Mouse (Mus musculus) hindbrain, embryonic 10.5 days (tissue): ENCODE measurements at regions not wholly inside any gene's neighbourhood (a gene's known extent, or its start where the extent isn't known, plus 50 kb on each side); places are given as distances from the start of the nearest gene placed in this dataset.

Experiments
- DNase-seq: peaks from one replicate; pipeline ENCODE4 v3.0.0-alpha.2; 2017; ENCODE audit warnings: low spot score
- H3K27ac ChIP-seq: fragments of 300-500 bp; sonication (generic); 2 replicates; pipeline ENCODE4 v1.5.1; 2016; ENCODE audit warnings: mild to moderate bottlenecking, moderate library complexity
- H3K27me3 ChIP-seq: fragments of 300-500 bp; sonication (generic); 2 replicates; pipeline ENCODE4 v1.6.1; 2016; ENCODE audit warnings: mild to moderate bottlenecking; ENCODE audit not compliant: poor library complexity, insufficient read depth, severe bottlenecking
- H3K36me3 ChIP-seq: fragments of 300-500 bp; sonication (generic); 2 replicates; pipeline ENCODE4 v1.6.1; 2016; ENCODE audit warnings: mild to moderate bottlenecking, moderate library complexity
- H3K4me1 ChIP-seq: fragments of 300-500 bp; sonication (generic); replicated peaks from 2 replicates; pipeline ENCODE4 v1.6.1; 2016; ENCODE audit warnings: mild to moderate bottlenecking
- H3K4me3 ChIP-seq: fragments of 300-500 bp; sonication (generic); 2 replicates; pipeline ENCODE4 v1.5.1; 2016; ENCODE audit warnings: mild to moderate bottlenecking, moderate library complexity
- H3K9me3 ChIP-seq: fragments of 300-500 bp; sonication (generic); 2 replicates; pipeline ENCODE4 v1.6.1; 2016; ENCODE audit warnings: mild to moderate bottlenecking, moderate library complexity
- WGBS: fragments of 180-500 bp; shearing (Covaris S2); methylation state at CpG from one replicate; pipeline ENCODE4 v1.1.7; 2016; 5-methylcytosine and 5-hydroxymethylcytosine counted together

DNA sequence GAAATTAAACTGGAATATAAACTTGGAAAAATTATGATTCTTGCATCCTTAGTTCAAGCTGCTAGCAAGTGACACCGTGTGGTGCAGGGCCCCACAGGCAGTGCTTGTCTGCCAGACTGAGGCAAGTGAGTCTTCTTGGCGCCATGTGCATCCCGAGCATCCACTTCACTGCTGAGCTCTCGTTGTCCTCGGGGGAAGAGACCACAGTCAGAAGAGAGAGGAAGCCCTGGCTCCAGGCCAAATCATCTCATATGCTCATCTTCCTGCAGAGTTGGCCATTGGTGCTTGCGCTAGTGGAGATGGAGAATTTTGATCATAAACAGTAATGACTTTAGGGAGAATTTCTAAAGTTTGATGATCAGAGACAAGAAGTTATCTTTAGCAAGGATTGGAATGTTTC lies 177.0 kb upstream of the Plpp4 start:
- H3K4me3 ChIP-seq, result no peak overlapping the region
- H3K9me3 ChIP-seq, result no peaks in the 10 kb centered on the region
- no peaks in the 10 kb centered on the region for H3K4me1 ChIP-seq
- no peaks in the 10 kb centered on the region for H3K27me3 ChIP-seq
- no peak overlapping the region for H3K27ac ChIP-seq
- 85% methylated on average over 6 of the region's 6 CpGs for WGBS
- H3K36me3 ChIP-seq, result no peaks in the 10 kb centered on the region
- no peak for DNase-seq

- no peak overlapping the region for H3K27ac ChIP-seq
- no peaks in the 10 kb centered on the region for H3K27me3 ChIP-seq
- 0 out of 2 replicates have a peak, but pooled peaks cover 3% of the 10 kb centered on the region for H3K4me1 ChIP-seq
- H3K36me3 ChIP-seq, result no peaks in the 10 kb centered on the region
- no peak overlapping the region for H3K4me3 ChIP-seq
- 60% methylated on average over 4 of the region's 4 CpGs for WGBS
- DNase-seq, result no peak
- H3K9me3 ChIP-seq, result no peaks in the 10 kb centered on the region
Measured at GRCm38 (mm10) chr7:129091441-129091840, 165.4 kb upstream of the Plpp4 start.

- DNase-seq, result no peak
- WGBS, result 73% methylated on average over 3 of the region's 3 CpGs
- Histone ChIP-seq H3K9me3 (no peaks in the 10 kb centered on the region), H3K4me1 (0 out of 2 replicates have a peak, but pooled peaks cover 3% of the 10 kb centered on the region), H3K27ac (no peak overlapping the region), H3K27me3 (no peaks in the 10 kb centered on the region), H3K36me3 (no peaks in the 10 kb centered on the region), H3K4me3 (no peak overlapping the region)
Measured at GRCm38 (mm10) chr7:129096374-129097069, 160.3 kb upstream of the Plpp4 start.

DNA sequence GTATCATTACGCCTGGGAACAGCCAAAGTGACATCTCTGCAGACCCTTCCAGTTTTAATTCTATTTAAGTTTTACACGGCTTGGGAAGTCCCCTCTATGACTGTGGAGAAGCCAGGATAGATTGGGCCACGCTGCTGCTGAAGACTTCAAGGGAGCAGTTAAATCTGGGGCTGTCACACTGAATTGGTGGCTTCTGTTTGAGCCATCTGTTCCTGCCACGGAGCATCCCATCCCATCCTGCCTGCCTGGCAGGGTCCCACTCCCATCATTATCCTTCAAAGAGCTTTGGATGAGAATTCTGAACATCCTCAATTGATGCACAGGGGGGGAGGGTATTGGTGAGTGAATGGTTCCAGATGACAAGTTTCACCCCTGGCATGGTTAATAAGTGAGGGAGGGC lies 154.4 kb upstream of the Plpp4 start:
- Histone ChIP-seq H3K27ac (no peak overlapping the region), H3K36me3 (no peaks in the 10 kb centered on the region), H3K4me1 (no peaks in the 10 kb centered on the region), H3K4me3 (no peak overlapping the region), H3K27me3 (no peaks in the 10 kb centered on the region), H3K9me3 (no peaks in the 10 kb centered on the region)
- no peak for DNase-seq
- WGBS, result 64% methylated on average over 4 of the region's 4 CpGs

GRCm38 (mm10) chr7:129134176-129134575 lies 122.7 kb upstream of the Plpp4 start:
- H3K4me3 ChIP-seq, result no peak overlapping the region
- H3K27me3 ChIP-seq, result no peaks in the 10 kb centered on the region
- peak overlapping the region; percentile 64 for H3K27ac ChIP-seq
- peaks cover 25% of the 10 kb centered on the region for H3K4me1 ChIP-seq
- DNase-seq, result peak; percentile 29
- no peaks in the 10 kb centered on the region for H3K36me3 ChIP-seq
- no peaks in the 10 kb centered on the region for H3K9me3 ChIP-seq

DNA sequence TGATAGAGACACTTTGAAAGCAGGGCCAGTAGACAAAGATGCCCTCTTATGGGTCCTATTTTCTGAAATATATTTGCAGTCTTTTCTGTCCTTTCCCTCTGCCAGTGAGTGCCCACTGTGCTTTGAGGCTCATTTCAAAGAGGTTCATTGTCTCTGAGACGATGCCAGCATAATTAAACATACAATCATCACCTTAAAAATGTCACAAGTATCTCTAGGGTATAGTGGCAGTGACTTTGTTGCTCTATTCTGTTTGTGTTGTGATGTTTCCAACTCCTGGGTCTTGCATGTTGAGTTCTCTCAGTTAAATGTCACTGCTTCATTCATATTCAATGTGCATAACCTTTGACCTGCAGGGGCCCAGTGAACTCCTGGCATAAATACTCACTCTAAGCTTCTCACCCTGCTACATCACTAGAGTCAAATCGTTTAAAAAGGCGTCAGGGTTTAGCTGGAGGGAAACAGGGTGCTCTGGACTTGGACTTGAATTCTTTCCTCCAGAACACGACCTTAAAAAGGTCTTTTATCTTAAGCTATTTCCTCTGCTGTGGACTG lies 122.1 kb upstream of the Plpp4 start:
- Histone ChIP-seq H3K4me1 (peaks cover 25% of the 10 kb centered on the region), H3K36me3 (no peaks in the 10 kb centered on the region), H3K9me3 (no peaks in the 10 kb centered on the region), H3K27me3 (no peaks in the 10 kb centered on the region), H3K4me3 (no peak overlapping the region), H3K27ac (peak overlapping the region; percentile 64)
- WGBS, result 17% methylated on average over 4 of the region's 4 CpGs
- peak; percentile 31 for DNase-seq

DNA sequence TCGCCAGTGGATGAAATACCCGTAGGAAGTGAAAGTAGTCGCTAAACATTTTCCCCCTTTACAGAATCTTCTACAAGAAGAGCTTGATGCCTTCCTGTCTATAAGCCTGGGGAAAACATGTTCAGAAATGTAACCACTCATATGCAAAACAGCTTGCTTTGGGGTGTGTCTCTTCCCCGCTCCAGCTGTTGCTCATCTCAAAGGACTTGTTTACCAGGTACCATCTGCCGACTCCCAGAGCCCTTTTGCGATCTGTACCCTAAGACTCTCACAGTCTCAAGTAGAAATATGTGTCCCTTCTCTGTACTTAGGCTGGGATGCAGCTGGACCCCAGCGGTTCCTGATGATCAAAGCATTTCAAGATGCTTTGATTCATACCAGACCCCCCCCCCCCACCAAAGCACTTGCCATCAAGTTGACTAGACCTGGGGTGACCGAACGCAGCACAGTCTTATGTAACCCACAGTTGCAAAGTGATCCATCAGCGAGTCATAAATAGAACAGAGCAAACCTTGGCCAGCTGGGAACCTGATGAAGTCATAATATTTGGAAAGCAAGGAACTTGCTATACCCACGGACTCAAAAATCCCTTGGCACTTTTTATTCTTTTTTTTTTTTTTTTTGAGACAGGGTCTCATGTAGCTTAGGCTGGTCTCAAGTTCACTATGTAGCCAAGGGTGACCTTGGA lies 119.4 kb upstream of the Plpp4 start:
- Histone ChIP-seq H3K36me3 (no peaks in the 10 kb centered on the region), H3K4me1 (peaks cover 40% of the 10 kb centered on the region), H3K27ac (no peak overlapping the region), H3K27me3 (no peaks in the 10 kb centered on the region), H3K9me3 (no peaks in the 10 kb centered on the region), H3K4me3 (no peak overlapping the region)
- 88% methylated on average over 11 of the region's 11 CpGs for WGBS
- no peak for DNase-seq

GRCm38 (mm10) chr7:129141942-129142598 lies 114.8 kb upstream of the Plpp4 start:
- Histone ChIP-seq H3K27ac (peak overlapping the region; percentile 0), H3K4me3 (no peak overlapping the region), H3K27me3 (no peaks in the 10 kb centered on the region), H3K36me3 (no peaks in the 10 kb centered on the region), H3K9me3 (no peaks in the 10 kb centered on the region), H3K4me1 (peaks cover 19% of the 10 kb centered on the region)
- 40% methylated on average over 6 of the region's 6 CpGs for WGBS
- DNase-seq, result no peak

DNA sequence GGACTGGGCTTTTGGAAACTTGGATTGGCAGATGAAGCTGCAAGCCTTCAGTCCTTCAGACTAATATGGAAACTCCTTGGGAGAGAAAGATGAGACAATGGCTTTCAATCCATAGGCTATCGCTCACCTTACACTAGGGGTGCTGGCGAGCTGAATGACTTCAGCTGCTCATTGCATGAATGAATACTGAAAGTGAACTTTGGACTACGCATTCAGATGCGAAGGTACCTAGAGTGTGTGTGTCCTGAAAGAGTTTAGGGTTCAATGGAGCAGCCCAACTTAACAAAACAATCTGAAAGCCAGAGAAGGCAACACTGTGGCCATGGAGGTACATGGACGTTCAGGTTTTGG lies 114.3 kb upstream of the Plpp4 start:
- 67% methylated on average over 5 of the region's 5 CpGs for WGBS
- no peak for DNase-seq
- Histone ChIP-seq H3K27me3 (no peaks in the 10 kb centered on the region), H3K9me3 (no peaks in the 10 kb centered on the region), H3K4me3 (no peak overlapping the region), H3K27ac (no peak overlapping the region; the same call in 1 of the 2 replicates), H3K36me3 (no peaks in the 10 kb centered on the region), H3K4me1 (peaks cover 19% of the 10 kb centered on the region)

GRCm38 (mm10) chr7:129155577-129155976 lies 101.3 kb upstream of the Plpp4 start:
- DNase-seq, result no peak
- Histone ChIP-seq H3K4me1 (no peaks in the 10 kb centered on the region), H3K27me3 (no peaks in the 10 kb centered on the region), H3K27ac (no peak overlapping the region), H3K36me3 (no peaks in the 10 kb centered on the region), H3K9me3 (no peaks in the 10 kb centered on the region), H3K4me3 (no peak overlapping the region)
- WGBS, result 86% methylated on average over 2 of the region's 2 CpGs

DNA sequence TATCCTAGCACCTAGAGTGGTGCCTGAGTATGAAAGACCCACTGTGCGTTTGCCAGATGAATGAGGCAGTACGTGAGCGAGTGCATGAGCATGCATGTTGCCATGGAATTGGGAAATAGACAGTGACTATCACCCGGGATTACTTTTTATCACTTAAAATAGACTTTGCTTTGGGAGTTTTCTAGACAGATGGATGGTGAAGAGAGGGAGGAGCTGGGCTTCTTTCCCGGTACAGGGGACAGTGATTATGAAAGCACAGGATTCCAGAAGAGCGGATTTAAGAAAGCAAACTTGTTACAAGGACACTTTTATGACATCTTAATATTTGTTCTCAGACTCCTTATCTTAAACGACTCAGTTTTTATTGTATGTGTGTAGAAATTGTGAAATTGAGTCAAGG lies 86.9 kb upstream of the Plpp4 start:
- no peaks in the 10 kb centered on the region for H3K4me1 ChIP-seq
- no peak for DNase-seq
- no peak overlapping the region for H3K4me3 ChIP-seq
- H3K27me3 ChIP-seq, result no peaks in the 10 kb centered on the region
- H3K36me3 ChIP-seq, result no peaks in the 10 kb centered on the region
- WGBS, result 89% methylated on average over 7 of the region's 7 CpGs
- H3K9me3 ChIP-seq, result no peaks in the 10 kb centered on the region
- no peak overlapping the region for H3K27ac ChIP-seq

DNA sequence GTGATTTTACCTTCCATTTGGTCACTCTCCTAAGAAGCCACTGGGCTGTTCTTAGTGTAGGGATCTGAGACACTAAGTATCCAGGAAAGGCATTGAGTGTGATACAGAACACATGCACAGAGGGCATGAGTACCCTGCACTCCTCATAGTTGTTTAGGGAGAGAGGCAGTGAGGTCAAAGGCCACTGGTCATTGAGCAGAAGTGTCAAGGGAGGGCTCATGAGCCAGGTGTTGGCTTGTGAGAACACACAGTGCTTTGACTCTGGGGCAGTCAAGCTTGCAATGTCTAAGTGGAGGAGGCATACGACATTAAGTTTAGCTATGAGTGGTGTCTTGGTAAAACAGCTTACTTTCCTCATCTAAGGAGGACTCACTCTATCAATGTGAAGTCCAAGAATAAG lies 65.9 kb upstream of the Plpp4 start:
- H3K36me3 ChIP-seq, result no peaks in the 10 kb centered on the region
- 71% methylated on average over 1 of the region's 1 CpGs for WGBS
- no peak overlapping the region for H3K4me3 ChIP-seq
- no peaks in the 10 kb centered on the region for H3K9me3 ChIP-seq
- H3K4me1 ChIP-seq, result no peaks in the 10 kb centered on the region
- no peaks in the 10 kb centered on the region for H3K27me3 ChIP-seq
- DNase-seq, result no peak
- H3K27ac ChIP-seq, result no peak overlapping the region

GRCm38 (mm10) chr7:129207029-129207428 lies 49.8 kb upstream of the Plpp4 start:
- no peaks in the 10 kb centered on the region for H3K36me3 ChIP-seq
- no peaks in the 10 kb centered on the region for H3K27me3 ChIP-seq
- H3K4me1 ChIP-seq, result no peaks in the 10 kb centered on the region
- no peaks in the 10 kb centered on the region for H3K9me3 ChIP-seq
- WGBS, result 72% methylated on average over 5 of the region's 5 CpGs
- no peak overlapping the region for H3K4me3 ChIP-seq
- H3K27ac ChIP-seq, result no peak overlapping the region
- no peak for DNase-seq
